Mouse (Mus musculus) gastrocnemius, postnatal 4 days (tissue): ENCODE results near the gene Cfc1. TPM values are rescaled to one million over a fixed set of nuclear protein-coding genes. Genes with fewer than 3 reads are reported as not detected.
A peak's percentile ranks its signal among the peaks of the same experiment; 100 is the strongest.

Source experiments
- DNase-seq, 2 experiments: peaks; one replicate each; pipeline ENCODE4 v3.0.0; 2021 to 2022; ENCODE audit warnings: low spot score in 2 of 2, mixed read lengths in 2 of 2
- total RNA-seq, 2 experiments: library from RNA; stranded (reverse); gene quantifications; 2 replicates each; pipeline ENCODE4 v1.2.3; 2021

Cfc1 gene
- total RNA-seq, 2 experiments from 2014 or later, result not detected

- DNase-seq, result no peak
Observed at GRCm38 (mm10) chr1:34547074-34547473, 11.6 kb downstream of the Cfc1 start.

GRCm38 (mm10) chr1:34553690-34554089 is 18.2 kb downstream of the Cfc1 start:
- DNase-seq, result no peak

- DNase-seq, result no peak
Observed at GRCm38 (mm10) chr1:34554275-34554674, 18.8 kb downstream of the Cfc1 start.

DNA sequence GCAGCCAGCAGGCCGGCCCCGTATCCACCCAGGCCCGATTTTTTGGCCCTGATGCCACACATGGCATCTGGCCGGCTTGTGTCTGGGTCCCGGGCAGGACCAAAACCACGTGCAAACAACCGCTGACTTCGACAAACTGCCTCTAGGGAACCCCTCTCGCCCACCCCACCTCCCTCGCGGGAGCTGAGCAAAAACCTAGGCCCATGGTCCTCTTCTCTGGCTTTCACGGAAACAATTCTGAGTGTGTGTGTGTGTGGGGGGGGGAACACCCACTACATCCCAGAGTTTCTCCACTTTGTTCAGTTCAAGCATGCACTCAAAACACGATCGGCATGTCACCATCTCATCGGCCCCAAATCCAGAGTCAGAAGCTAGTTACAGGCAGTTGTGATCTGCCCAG is 25.4 kb downstream of the Cfc1 start, which contains the start of gene Prss40:
Gene Prss40 (minus strand): TSS at position 101 of the 400 bp plus-strand sequence.
- DNase-seq, result no peak

GRCm38 (mm10) chr1:34564383-34565045 is 29.1 kb downstream of the Cfc1 start:
- no peak for DNase-seq

DNA sequence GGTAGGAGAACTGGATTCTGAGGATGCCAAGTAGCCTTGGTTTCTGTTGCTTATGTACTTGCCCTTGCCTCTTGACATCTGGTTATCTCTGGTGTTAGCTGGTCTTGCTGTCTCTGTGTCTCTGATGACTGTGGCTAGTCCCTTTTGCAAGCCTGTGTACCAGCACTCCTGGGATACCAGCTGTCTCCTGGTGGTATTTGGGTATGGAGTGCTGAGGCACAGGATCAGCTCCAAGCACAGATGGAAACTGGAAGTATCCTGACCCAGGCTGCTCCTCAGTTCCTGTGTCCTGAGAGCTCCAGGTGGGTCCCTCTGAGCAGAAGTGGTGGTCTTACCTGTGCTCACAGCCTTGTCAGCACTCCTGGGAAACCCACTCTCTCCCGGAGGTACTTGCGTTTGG is 32.7 kb downstream of the Cfc1 start:
- DNase-seq, result no peak

GRCm38 (mm10) chr1:34569876-34570275 is 34.4 kb downstream of the Cfc1 start:
- DNase-seq, result no peak

DNA sequence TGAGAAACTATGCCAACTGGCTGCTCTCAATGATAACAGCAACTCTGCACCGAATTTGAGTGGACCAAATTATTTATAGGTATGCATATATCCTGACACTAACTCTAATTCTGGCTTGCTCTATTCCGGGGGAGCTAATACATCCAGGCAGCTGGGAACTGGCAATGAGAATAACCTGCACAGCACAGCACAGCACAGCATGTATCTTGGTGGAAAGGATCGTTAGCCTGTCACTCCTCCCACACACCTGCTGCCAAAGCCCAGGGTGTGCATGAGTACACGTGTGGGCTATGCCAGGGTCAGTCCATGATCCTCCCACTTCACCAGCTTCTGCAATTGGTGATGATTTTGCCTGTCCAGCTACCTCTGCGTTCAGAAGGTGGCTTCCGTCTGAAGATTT is 36.0 kb downstream of the Cfc1 start:
- DNase-seq, result no peak

DNA sequence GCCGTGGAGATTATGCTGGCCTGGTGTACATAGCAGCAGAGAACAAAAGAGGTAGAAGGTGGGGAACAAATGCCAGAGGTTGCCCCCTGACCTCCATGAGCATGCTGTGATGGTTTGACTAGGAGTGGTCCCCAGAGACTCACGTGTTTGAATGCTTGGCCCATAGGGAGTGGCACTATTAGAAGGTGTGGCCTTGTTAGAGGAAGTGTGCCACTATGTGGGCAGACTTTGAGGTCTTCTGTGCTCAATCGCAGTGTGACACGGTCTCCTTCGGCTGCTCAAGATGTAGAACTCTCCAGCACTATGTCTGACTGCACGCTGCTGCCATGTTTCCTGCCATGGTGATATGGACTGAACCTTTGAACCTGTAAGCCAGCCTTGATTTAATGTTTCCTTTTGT is 37.8 kb downstream of the Cfc1 start:
- DNase-seq, result no peak

GRCm38 (mm10) chr1:34578851-34579781 is 43.7 kb downstream of the Cfc1 start, which contains the start of gene Amer3:
TSS of gene Amer3 (plus strand) at chr1:34579657.
- peak; percentile 55 to 74 for DNase-seq

DNA sequence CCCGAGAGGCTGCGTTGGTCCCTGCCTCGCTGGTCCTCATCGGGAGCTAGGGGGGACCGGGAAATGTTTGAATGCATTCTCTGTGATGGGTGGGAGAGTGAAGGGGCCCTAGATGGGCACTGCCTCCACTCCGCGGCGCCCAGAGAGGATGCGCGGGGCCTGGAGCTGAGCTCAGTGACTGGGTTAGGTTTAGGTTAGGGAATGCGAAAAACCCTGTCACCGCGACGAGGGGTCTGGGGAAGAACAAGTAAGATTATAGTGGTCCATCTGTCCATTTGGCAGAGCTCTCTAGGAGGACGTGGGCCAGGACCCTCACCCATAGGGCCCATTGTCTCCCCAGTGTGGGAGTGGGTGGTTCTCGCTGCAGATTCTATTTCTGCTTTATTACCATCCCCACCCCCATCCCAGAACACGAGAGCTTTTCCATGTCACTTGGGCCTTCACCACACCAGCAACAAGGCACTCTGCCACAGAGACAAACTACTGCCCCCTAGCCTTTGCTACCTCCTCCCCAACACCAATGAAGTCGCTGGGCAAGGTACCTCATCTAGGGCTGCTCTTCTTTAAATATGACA is 44.4 kb downstream of the Cfc1 start:
- DNase-seq, result no peak

GRCm38 (mm10) chr1:34582218-34582617 is 46.8 kb downstream of the Cfc1 start:
- DNase-seq, result no peak

DNA sequence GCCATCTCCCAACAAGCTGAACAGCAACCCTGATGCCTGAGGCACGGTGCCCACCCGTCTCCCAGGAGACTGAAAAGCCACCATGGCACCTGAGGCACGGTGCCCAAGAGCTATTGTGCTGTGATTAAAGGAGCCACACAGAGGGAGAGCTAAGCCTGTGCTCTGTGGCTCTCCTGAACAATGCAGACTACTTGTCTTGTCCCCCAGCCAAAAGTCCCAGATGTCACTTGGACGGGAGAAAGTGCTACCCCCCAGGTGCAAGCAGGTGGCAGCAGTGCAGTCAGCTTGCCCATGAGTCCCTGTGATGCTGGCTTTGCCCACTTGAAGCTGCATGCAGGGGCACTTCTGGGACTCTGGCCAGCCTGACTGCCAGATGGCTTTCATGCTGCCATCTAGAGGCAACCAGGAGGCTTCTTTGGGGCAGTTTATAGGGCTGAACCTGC is 48.4 kb downstream of the Cfc1 start:
- no peak for DNase-seq

DNA sequence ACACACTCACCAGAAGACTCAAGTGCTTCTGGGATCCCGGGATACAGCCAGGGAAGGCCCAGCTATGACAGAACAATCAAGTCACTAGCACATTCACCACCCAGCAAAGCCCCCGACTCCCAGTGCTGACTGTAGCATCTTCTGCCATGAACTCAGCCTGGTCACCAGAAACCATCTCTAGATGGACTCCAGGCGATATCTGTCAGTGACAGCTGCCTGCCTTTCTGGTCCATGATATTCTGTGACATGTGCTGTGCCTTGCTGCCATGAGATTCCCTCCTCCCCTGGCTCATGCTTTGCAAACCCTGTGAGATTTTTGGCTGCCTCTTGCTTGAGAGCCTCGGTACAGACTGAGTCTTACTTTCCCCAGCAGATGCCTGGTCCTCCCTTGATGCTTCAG is 49.3 kb downstream of the Cfc1 start:
- DNase-seq, result no peak

GRCm38 (mm10) chr1:34587298-34588096 is 52.0 kb downstream of the Cfc1 start:
- DNase-seq, result no peak

Other genes starting within 250 kb of the Cfc1 start
- gene Ccdc115, start 96.0 kb upstream of the Cfc1 start, total RNA-seq, result 10 to 100 TPM; 17.2 to 20.9 TPM
- 10 to 100 TPM; 26.5 to 27.7 TPM for gene Imp4, start 95.8 kb upstream of the Cfc1 start, total RNA-seq
- gene Ptpn18, start 75.9 kb upstream of the Cfc1 start, total RNA-seq, result 1 to 10 TPM; 8.4 to 9.3 TPM
- not detected for gene Prss39, start 37.2 kb upstream of the Cfc1 start, total RNA-seq
- not detected for gene Prss40, start 25.3 kb downstream of the Cfc1 start, total RNA-seq
- not detected for gene Amer3, start 44.0 kb downstream of the Cfc1 start, total RNA-seq